Comparison of ENCODE assay signal across 29 mouse cellular contexts in genomic region chr17:10161258-10161657, GRCm38 (mm10).
A peak's percentile ranks its signal among the peaks of the same experiment; 100 is the strongest.
DNase-seq lines count a peak whose midpoint lies in the region; ATAC-seq and TF ChIP-seq lines count a peak whose summit lies in the region.
"Had no signal": no experiment of that assay in that cellular context is flagged by ENCODE, and none has a peak within 500 bp of the region (broad histone marks: within the 10 kb centered on the region; RNA-seq: fewer than 3 reads in every experiment).

No protein-coding gene starts in this region.

- no peak overlapping the region for H3K9ac ChIP-seq in liver, adult 2 months (ENCODE audit: low read depth, low read length)
- H3K9ac ChIP-seq in liver, embryonic 12.5 days, result no peak overlapping the region
- no peak overlapping the region for H3K9ac ChIP-seq in kidney, embryonic 16.5 days (replicated peaks; ENCODE audit: low read length)
- H3K9ac ChIP-seq: hindbrain, embryonic 15.5 days; liver, embryonic 14.5 days had no signal

- peak; percentile 17 for DNase-seq in gastrocnemius, adult 18-20 months (ENCODE audit: low spot score)
- DNase-seq in gastrocnemius, adult 8-10 months (ENCODE audit: low spot score in 2 of 2), result no peak
- DNase-seq in liver, adult 2 months (ENCODE audit: extremely low read depth, low read depth, low spot score), result peak; percentile 21
- peak; percentile 18 for DNase-seq in urinary bladder, postnatal 14 days (ENCODE audit: low spot score)
- DNase-seq in urinary bladder, postnatal 10 days (ENCODE audit: low spot score), result no peak
- DNase-seq: adrenal gland, postnatal 10 days; cerebellum, adult 18-20 months; cerebellum, postnatal 14 days; gastrocnemius, postnatal 14 days; heart, adult 2 months; heart, postnatal 14 days; kidney, adult 11 months; kidney, postnatal 36 days; layer of hippocampus, postnatal 36 days; left cerebral cortex, postnatal 4 days; lung, adult 2 months; right cerebral cortex, postnatal 25 days; spleen, adult 18-20 months; thymus, postnatal 14 days had no signal

- TF ChIP-seq POLR2A in liver, adult 2 months (IDR thresholded peaks at IDR 0.05; ENCODE audit: extremely low read depth, insufficient read depth, low read length), result no peak

- H3K79me2 ChIP-seq in liver, adult 2 months (ENCODE audit: control insufficient read depth, insufficient read depth, low read length), result no peaks in the 10 kb centered on the region

- no peak overlapping the region for H3K4me2 ChIP-seq in liver, embryonic 12.5 days
- H3K4me2 ChIP-seq in kidney, embryonic 16.5 days (replicated peaks; ENCODE audit: low read depth, low read length), result no peak overlapping the region
- H3K4me2 ChIP-seq: hindbrain, embryonic 15.5 days had no signal

- H3K27me3 ChIP-seq in liver, adult 2 months (ENCODE audit: control insufficient read depth, insufficient read depth, low read length), result no peaks in the 10 kb centered on the region
- H3K27me3 ChIP-seq in liver, embryonic 12.5 days (replicated peaks), result no peaks in the 10 kb centered on the region
- no peaks in the 10 kb centered on the region for H3K27me3 ChIP-seq in kidney, embryonic 16.5 days (ENCODE audit: insufficient read depth, low read length)
- H3K27me3 ChIP-seq: hindbrain, embryonic 15.5 days had no signal

- ATAC-seq in liver, embryonic 12.5 days, result no peak
- no peak for ATAC-seq in kidney, embryonic 16.5 days (ENCODE audit: low FRiP score, low TSS enrichment)
- ATAC-seq: forebrain, embryonic 16.5 days; inflammation-experienced regulatory T-cells, adult 6 months; midbrain, embryonic 16.5 days had no signal

- no peaks in the 10 kb centered on the region for H3K36me3 ChIP-seq in liver, adult 2 months (ENCODE audit: control insufficient read depth, insufficient read depth, low read length)
- no peaks in the 10 kb centered on the region for H3K36me3 ChIP-seq in liver, embryonic 12.5 days
- no peaks in the 10 kb centered on the region for H3K36me3 ChIP-seq in kidney, embryonic 16.5 days (ENCODE audit: insufficient read depth, low read length)
- H3K36me3 ChIP-seq: G1E; hindbrain, embryonic 10.5 days; hindbrain, embryonic 15.5 days had no signal

- H3K4me3 ChIP-seq in liver, adult 2 months (ENCODE audit: insufficient read depth, low read depth, low read length), result no peak overlapping the region
- H3K4me3 ChIP-seq in liver, embryonic 12.5 days, result no peak overlapping the region
- H3K4me3 ChIP-seq in kidney, embryonic 16.5 days (ENCODE audit: low read length), result no peak overlapping the region
- H3K4me3 ChIP-seq: erythroblast, embryonic 14.5 days; heart, adult 2 months; hindbrain, embryonic 10.5 days; hindbrain, embryonic 15.5 days had no signal

- 82% methylated on average over 3 of the region's 3 CpGs for WGBS in liver, adult 2 months
- WGBS in liver, embryonic 12.5 days (ENCODE audit: insufficient replicate concordance), result 73% methylated on average over 3 of the region's 3 CpGs
- WGBS in kidney, embryonic 16.5 days, result 86% methylated on average over 3 of the region's 3 CpGs

- H3K27ac ChIP-seq in liver, adult 2 months (replicated peaks; ENCODE audit: insufficient read depth, low read depth, low read length), result no peak overlapping the region
- no peak overlapping the region for H3K27ac ChIP-seq in liver, embryonic 12.5 days
- no peak overlapping the region for H3K27ac ChIP-seq in kidney, embryonic 16.5 days (ENCODE audit: low read length)
- H3K27ac ChIP-seq: heart, adult 2 months; hindbrain, embryonic 10.5 days; hindbrain, embryonic 15.5 days; liver, embryonic 14.5 days had no signal

- no peaks in the 10 kb centered on the region for H3K4me1 ChIP-seq in liver, adult 2 months (ENCODE audit: control insufficient read depth, insufficient read depth, low read length)
- H3K4me1 ChIP-seq in liver, embryonic 12.5 days, result no peaks in the 10 kb centered on the region
- no peaks in the 10 kb centered on the region for H3K4me1 ChIP-seq in kidney, embryonic 16.5 days (ENCODE audit: insufficient read depth, low read length)
- H3K4me1 ChIP-seq: hindbrain, embryonic 10.5 days; hindbrain, embryonic 15.5 days had no signal

- peaks cover 6% of the 10 kb centered on the region; the same call in 1 of the 2 replicates for H3K9me3 ChIP-seq in liver, embryonic 12.5 days (replicated peaks)
- H3K9me3 ChIP-seq in kidney, embryonic 16.5 days (ENCODE audit: low read length), result 0 out of 2 replicates have a peak, but pooled peaks cover 7% of the 10 kb centered on the region
- H3K9me3 ChIP-seq: G1E; hindbrain, embryonic 15.5 days had no signal

- TF ChIP-seq CTCF in liver, adult 2 months (IDR thresholded peaks at IDR 0.05; ENCODE audit: low read depth, low read length), result no peak

Comparison
In these comparisons a context has a peak if more than half of its experiments do, and no peak if none do; other contexts are left out.
1. DNase-seq: peak in gastrocnemius, adult 18-20 months (single experiment), liver, adult 2 months (single experiment) and urinary bladder, postnatal 14 days (single experiment); none in gastrocnemius, adult 8-10 months (0 of 2) and urinary bladder, postnatal 10 days (single experiment).